Mouse (Mus musculus) kidney, adult 10 weeks (tissue): ENCODE data around the gene Stard10. TPM values are rescaled to one million over a fixed set of nuclear protein-coding genes. Genes with fewer than 3 reads are reported as not detected.

Experiments used
- polyA plus RNA-seq: library from polyadenylated mRNA; stranded (reverse); fragments of 350-450 nt; fragmentation: Illumina TruSeq; extraction: RNeasy Lipid Tissue Mini Kit (QIAGEN cat#74804); gene quantifications from one replicate; pipeline ENCODE4 v1.2.3, GENCODE M21; 2014; ENCODE audit warnings: low read depth, low replicate concordance

Stard10 gene
- 37.0 TPM for polyA plus RNA-seq

DNA sequence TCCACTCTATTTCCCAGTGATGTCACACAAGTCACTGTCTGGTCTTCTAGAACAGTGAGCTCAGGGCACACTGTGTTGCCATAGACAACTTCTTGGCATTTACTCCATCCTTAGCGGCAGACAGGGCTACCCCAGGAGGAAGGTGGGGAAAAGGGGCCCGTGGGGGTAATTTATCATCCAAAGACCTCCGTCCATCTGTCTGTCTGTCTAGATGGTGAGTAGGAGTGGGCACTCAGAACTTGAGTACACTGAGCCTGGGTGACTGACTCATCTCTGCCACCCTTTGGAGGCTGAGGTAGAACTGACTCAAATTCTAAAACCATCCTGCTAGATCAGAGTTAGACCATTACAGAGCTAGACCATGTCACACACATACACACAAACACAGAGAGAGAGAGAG, at the start of gene Stard10:
TSS of gene Stard10 (plus strand) at position 73 of the 400 bp plus-strand sequence.

DNA sequence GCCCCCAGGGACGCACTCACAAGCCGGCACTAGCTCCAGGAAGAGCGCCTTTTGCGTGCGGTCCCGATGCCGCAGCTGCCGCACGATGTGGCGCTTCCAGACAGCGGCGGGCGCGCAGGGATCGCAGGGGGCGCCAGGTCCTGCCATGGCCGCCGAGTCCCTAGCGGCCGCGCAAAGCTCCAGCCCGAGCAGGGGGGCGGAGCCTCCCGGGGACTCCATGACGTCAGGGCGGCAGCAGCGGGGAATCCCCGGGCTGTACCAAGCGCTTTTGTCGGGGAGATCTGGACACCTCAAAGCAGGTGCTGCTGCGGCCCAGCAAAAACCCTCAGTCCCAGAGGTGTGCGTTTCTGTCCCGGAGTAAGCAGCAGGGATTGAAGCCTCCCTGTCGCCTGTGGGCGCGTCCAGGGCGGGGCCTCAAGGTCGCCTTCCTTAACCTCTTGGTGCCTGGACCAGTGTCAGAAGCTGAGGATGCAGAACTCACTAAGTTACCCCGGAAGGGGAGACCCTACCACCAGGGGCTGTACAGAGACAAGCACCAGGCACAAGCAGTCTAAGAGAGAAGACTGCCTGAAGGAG, 14.9 kb upstream of the Stard10 start, which contains the start of gene Atg16l2:
TSS of gene Atg16l2 (minus strand) at position 371 of the 576 bp plus-strand sequence.

DNA sequence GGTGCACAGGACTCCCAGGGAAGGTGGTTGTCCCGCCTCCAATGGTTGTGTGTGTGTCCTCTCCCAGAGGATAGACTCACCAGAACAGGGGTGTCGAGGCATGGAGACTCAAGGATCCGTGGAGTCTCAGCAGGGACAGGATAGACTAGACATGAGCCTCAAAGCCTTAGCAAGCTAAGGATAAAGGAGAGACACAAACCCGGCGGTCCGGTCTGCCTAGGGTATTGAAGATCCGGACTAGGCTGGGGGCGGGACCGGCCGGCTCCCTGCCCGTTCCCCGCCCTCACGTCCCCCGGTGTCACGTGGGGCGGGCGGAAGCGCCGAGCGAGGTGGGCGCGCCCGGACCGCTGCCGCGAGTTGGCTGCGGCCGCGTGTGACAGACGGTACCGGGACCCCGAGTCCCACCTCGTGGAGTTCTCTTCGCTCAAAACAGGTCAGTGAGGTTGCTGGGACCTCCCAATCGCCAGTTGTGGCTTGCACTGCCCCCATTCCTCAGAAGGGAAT, 30.9 kb downstream of the Stard10 start, which contains the start of gene Arap1:
TSS of gene Arap1 (plus strand) at position 301 of the 504 bp plus-strand sequence.

Other genes with a start within 250 kb of the Stard10 start
- 47.2 TPM for gene Fchsd2, start 224.2 kb upstream of the Stard10 start, polyA plus RNA-seq
- gene Atg16l2, start 14.8 kb upstream of the Stard10 start, polyA plus RNA-seq, result 1.6 TPM
- 1.9 TPM for gene Arap1, start 31.0 kb downstream of the Stard10 start, polyA plus RNA-seq
- not detected for gene Gm45837, start 93.8 kb downstream of the Stard10 start, polyA plus RNA-seq
- 1.9 TPM for gene Pde2a, start 104.6 kb downstream of the Stard10 start, polyA plus RNA-seq